Comparison of ENCODE assay signal across 7 mouse cellular contexts in genomic region chr3:148343256-148343632, GRCm38 (mm10).
DNase-seq lines count a peak whose midpoint lies in the region; ATAC-seq and TF ChIP-seq lines count a peak whose summit lies in the region.

No protein-coding gene starts in this region.

- in situ Hi-C loops in ES-E14 (cut with MboI; ENCODE audit: low sequenced_read_pairs in 2 of 2, unreplicated experiment in 2 of 2) = no loop called here

- no peak overlapping the region for H3K9ac ChIP-seq in ES-E14 (ENCODE audit: insufficient read depth, low read depth, low read length, poor library complexity, severe bottlenecking)
- no peak overlapping the region for H3K9ac ChIP-seq in heart, embryonic 13.5 days
- H3K9ac ChIP-seq in limb, embryonic 15.5 days = no peak overlapping the region

- peak overlapping the region in 1 of 2 experiments; percentile 21; a peak in 1 of 4 replicates for H3K4me3 ChIP-seq in ES-E14 (ENCODE audit: insufficient read depth in 1 of 2, low read depth in 1 of 2, low read length in 2 of 2, poor library complexity in 1 of 2, severe bottlenecking in 1 of 2)
- H3K4me3 ChIP-seq in brown adipose tissue, adult 24 weeks (ENCODE audit: insufficient read depth, low read depth, low read length) = peak overlapping the region; percentile 26; the same call in 1 of the 2 replicates
- no peak overlapping the region for H3K4me3 ChIP-seq in heart, embryonic 13.5 days
- H3K4me3 ChIP-seq in limb, embryonic 15.5 days = no peak overlapping the region

- 0 out of 2 replicates have a peak, but pooled peaks cover 2% of the 10 kb centered on the region for H3K9me3 ChIP-seq in ES-E14 (ENCODE audit: control insufficient read depth, insufficient read depth, low read depth, low read length)
- H3K9me3 ChIP-seq in heart, embryonic 13.5 days = no peaks in the 10 kb centered on the region
- H3K9me3 ChIP-seq in limb, embryonic 15.5 days = no peaks in the 10 kb centered on the region

- 0 out of 4 replicates have a peak, but pooled peaks cover 0 to 2% of the 10 kb centered on the region in 2 experiments for H3K4me1 ChIP-seq in ES-E14 (ENCODE audit: control insufficient read depth in 2 of 2, insufficient read depth in 2 of 2, low read length in 2 of 2, poor library complexity in 1 of 2)
- peaks cover 8% of the 10 kb centered on the region for H3K4me1 ChIP-seq in brown adipose tissue, adult 24 weeks (ENCODE audit: control insufficient read depth, insufficient read depth, insufficient read length, low read length)
- H3K4me1 ChIP-seq in heart, embryonic 13.5 days = peaks cover 16% of the 10 kb centered on the region
- peaks cover 10% of the 10 kb centered on the region for H3K4me1 ChIP-seq in limb, embryonic 15.5 days

- no peaks in the 10 kb centered on the region for H3K36me3 ChIP-seq in ES-E14 (ENCODE audit: control insufficient read depth, insufficient read depth, low read length, poor library complexity, severe bottlenecking)
- H3K36me3 ChIP-seq in heart, embryonic 13.5 days = no peaks in the 10 kb centered on the region
- no peaks in the 10 kb centered on the region for H3K36me3 ChIP-seq in limb, embryonic 15.5 days

- DNase-seq in ES-E14 (ENCODE audit: low read depth, low spot score) = peak; percentile 49
- DNase-seq in left cerebral cortex, adult 11 months (ENCODE audit: low spot score) = no peak
- no peak for DNase-seq in c-Kit-positive CD71-positive TER-119-positive erythroid progenitor cells, embryonic 14.5 days (ENCODE audit: low spot score)

- H3K27me3 ChIP-seq in heart, embryonic 13.5 days (replicated peaks) = 0 out of 2 replicates have a peak, but pooled peaks cover 3% of the 10 kb centered on the region
- no peaks in the 10 kb centered on the region for H3K27me3 ChIP-seq in limb, embryonic 15.5 days

- no peak for ATAC-seq in heart, embryonic 13.5 days (ENCODE audit: extremely low read depth, insufficient number of reproducible peaks, low FRiP score, low TSS enrichment)
- ATAC-seq in limb, embryonic 15.5 days (ENCODE audit: insufficient number of reproducible peaks, low FRiP score, low TSS enrichment, low read depth) = no peak
- ATAC-seq in granulocyte monocyte progenitor cell, adult 5-6 weeks (replicated peaks; ENCODE audit: poor library complexity, severe bottlenecking) = no peak

- peak overlapping the region; percentile 83; the same call in 1 of the 2 replicates for H3K27ac ChIP-seq in ES-E14 (ENCODE audit: insufficient read depth, low read depth, low read length, poor library complexity, severe bottlenecking)
- H3K27ac ChIP-seq in brown adipose tissue, adult 24 weeks (replicated peaks; ENCODE audit: low read depth, low read length) = peak overlapping the region; percentile 64
- peak overlapping the region; percentile 53; the same call in 1 of the 2 replicates for H3K27ac ChIP-seq in heart, embryonic 13.5 days (replicated peaks)
- H3K27ac ChIP-seq in limb, embryonic 15.5 days = peak overlapping the region; percentile 68

- peak overlapping the region; percentile 55 for H3K4me2 ChIP-seq in heart, embryonic 13.5 days
- H3K4me2 ChIP-seq in limb, embryonic 15.5 days = no peak overlapping the region

- 10% methylated on average over 3 of the region's 3 CpGs for WGBS in heart, embryonic 13.5 days
- WGBS in limb, embryonic 15.5 days = 10% methylated on average over 3 of the region's 3 CpGs

TF ChIP-seq in ES-E14, 5 proteins besides CTCF, POLR2A, EP300 and RAD21:
- TF ChIP-seq HCFC1 (IDR thresholded peaks at IDR 0.05; ENCODE audit: borderline replicate concordance, insufficient read depth, low read length) = no peak
- TF ChIP-seq MAFK (IDR thresholded peaks at IDR 0.05; ENCODE audit: insufficient read depth, low read depth, low read length) = no peak
- no peak for TF ChIP-seq CHD2 (IDR thresholded peaks at IDR 0.05; ENCODE audit: low read depth, low read length)
- no peak for TF ChIP-seq ZC3H11A (IDR thresholded peaks at IDR 0.05; ENCODE audit: borderline replicate concordance, low read depth, low read length)
- no peak for TF ChIP-seq ZNF384 (IDR thresholded peaks at IDR 0.05; ENCODE audit: low read depth, low read length)
